Mouse (Mus musculus): ENCODE data around the gene Itpr2.

DNA sequence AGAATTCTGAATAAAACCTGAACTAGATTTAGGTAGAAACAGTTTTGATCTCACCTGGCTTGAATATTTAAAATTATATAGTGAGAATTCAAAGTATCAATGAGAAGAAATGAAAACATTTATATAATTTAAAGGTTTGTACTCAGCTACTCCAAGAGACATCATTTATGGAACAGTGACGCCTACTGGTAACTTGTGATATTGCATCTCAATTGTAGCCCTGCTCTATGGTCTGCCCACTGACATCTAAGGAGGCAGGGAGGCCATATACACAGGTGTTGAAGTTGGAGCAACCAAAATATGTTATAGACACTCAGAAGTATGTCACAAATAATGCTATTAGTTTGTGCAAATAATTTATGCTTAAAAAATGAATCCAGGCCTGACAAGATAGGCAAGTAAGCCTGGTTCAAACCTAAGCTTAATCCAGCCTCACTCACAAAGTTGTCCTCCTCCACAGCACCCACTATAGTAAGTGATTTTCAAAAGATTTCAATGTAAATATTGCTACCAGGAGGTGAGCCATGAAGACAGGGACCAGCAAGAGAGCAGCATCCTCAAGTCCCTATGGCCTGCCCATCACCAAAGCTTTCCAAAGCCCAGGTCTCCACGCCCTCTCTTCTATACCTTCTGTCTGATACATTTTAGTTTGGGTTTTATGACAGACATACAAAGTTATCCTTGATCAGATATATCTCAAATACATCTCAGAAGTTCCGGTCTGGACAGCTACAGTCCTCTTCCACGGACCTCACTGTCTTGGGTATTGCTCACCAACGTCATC lies 229.6 kb downstream of the Itpr2 start:
- TF ChIP-seq POLR2A (IDR thresholded peaks at IDR 0.05; ENCODE audit: insufficient read depth, low read length) (no peak), CTCF (IDR thresholded peaks at IDR 0.05; ENCODE audit: low read depth, low read length) (peak; percentile 15)
